Mouse (Mus musculus) retina, adult 2 months (tissue): ENCODE data around the gene Eva1a.

ENCODE experiments used
- DNase-seq: peaks from one replicate; pipeline ENCODE4 v3.0.0-alpha.2; 2012; ENCODE audit warnings: low read depth, low spot score

Gene Eva1a

GRCm38 (mm10) chr6:82040834-82041487, at the start of gene Eva1a:
TSS of gene Eva1a (plus strand) at chr6:82041043.
- DNase-seq = no peak

- no peak for DNase-seq
These were observed 28.5 kb upstream of the Eva1a start for GRCm38 (mm10) chr6:82012392-82012791.

GRCm38 (mm10) chr6:82021074-82021473, 19.8 kb upstream of the Eva1a start:
- no peak for DNase-seq

DNA sequence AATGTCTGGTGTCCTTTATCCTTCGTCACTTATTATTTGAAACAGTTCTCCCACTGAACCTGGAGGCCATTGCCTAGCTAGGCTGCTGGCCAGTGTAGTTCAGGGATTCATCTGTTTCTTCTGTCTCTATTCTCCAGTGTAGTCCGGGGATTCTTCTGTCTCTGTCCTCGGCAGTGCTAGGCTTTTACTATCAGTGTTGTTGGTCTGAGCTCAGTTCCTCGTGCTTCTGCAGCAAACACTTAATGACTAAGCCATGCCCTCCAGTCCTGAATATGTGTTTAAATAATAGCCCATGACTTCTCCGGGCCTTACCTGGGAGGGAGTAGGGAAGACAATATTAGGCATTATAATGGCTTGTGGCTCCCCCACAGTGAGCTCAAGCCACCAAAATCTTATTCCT, 19.3 kb upstream of the Eva1a start:
- DNase-seq = no peak

- DNase-seq = no peak
These were observed 11.0 kb upstream of the Eva1a start for GRCm38 (mm10) chr6:82029611-82030510.

DNA sequence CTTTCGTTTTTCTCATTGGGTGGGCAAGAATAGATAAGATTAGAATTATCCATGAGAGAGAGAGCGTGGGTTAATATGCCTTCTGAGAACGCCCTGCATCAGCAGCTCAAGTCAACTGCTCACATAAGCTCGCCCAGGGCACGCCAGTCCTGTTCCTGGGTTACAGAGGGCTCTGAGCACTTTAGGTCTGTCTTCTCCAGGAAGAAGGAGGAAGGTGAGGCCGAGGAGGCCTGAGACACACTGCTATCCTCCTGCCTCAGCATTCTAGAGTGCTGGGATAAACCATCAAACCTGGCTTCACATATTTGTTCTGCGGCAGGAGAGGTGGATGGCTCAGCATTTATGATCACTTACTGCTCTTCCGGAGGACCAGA, 10.3 kb upstream of the Eva1a start:
- no peak for DNase-seq

- no peak for DNase-seq
These were observed 3.6 kb upstream of the Eva1a start for GRCm38 (mm10) chr6:82037211-82037610.

DNA sequence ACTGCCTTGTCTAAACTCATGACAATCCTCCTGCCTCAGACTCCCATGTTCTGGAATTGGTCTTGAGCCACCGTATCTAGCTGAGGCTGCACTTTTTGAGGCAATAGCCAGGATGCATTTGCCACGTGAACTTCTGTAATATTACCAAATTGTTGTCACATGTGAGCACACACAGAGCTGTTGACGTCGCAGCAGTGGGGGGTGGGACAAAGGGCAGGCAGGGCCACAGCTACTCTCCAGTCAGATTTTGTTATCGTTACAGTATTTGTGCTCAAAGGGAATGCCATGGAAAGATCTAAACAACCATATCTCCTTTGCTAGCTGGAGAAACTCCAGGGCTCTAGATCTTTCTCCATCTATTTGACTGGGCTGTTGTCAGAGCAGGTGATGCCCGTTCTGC, 1.6 kb upstream of the Eva1a start:
- no peak for DNase-seq

DNA sequence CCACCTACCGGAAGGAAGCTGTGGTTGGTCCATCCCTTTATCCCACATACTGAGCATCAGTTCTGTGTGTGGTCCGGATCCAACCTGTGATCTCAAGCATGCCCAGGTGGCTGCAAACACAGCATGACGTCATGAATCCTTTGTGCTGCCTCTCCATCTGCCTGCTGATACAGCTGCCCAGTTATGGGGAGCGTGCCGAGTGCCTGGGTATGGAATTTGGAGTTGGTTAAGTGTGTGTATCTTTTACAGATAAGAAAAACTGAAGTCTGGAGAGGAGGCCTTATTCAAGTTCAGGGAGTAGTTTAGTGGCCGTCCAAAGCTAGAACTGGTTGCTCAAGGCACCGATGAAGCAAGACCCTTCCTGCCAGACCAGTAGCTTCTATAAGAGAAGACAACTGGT, 875 bp upstream of the Eva1a start:
- DNase-seq = no peak

DNA sequence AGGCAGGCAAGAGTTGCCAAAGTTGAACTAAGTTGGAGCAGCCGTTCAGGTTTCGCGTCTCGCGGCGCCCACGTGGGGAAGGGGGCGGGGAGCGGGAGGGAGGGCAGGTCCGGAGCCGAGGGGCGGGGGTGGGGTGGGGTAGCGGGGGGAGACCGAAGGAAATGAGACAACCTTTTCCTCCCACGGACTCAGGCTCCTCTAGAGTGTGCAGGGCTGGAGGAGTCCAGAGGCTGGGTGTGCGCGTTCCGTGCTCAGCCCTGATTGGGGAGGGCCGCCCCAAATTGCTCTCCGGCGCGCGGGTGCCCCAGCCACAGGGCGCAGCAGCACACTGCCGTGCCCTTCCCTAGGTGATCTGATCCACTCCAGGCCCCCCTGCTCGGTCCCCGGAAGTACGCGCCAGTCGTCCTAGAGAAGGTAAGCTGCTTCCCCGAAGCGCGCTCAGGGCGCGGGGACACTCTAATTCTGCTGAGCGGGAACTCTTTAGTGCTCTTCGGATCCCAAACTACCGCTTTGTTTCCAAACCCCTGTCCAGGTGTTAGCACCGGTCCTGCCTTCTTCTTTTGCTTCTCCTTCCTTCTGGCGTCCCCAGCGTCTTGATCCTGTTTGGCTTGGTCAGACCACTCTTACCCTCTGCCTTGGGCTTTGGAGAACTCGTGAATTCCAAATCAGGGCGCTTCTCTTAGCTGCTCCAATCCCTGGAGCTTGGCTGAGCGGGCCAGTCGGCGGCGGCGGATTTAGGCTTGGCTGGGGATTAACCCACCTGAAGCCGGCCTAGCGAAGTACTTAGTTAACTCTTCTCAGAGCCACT, 849 bp downstream of the Eva1a start:
- no peak for DNase-seq

DNA sequence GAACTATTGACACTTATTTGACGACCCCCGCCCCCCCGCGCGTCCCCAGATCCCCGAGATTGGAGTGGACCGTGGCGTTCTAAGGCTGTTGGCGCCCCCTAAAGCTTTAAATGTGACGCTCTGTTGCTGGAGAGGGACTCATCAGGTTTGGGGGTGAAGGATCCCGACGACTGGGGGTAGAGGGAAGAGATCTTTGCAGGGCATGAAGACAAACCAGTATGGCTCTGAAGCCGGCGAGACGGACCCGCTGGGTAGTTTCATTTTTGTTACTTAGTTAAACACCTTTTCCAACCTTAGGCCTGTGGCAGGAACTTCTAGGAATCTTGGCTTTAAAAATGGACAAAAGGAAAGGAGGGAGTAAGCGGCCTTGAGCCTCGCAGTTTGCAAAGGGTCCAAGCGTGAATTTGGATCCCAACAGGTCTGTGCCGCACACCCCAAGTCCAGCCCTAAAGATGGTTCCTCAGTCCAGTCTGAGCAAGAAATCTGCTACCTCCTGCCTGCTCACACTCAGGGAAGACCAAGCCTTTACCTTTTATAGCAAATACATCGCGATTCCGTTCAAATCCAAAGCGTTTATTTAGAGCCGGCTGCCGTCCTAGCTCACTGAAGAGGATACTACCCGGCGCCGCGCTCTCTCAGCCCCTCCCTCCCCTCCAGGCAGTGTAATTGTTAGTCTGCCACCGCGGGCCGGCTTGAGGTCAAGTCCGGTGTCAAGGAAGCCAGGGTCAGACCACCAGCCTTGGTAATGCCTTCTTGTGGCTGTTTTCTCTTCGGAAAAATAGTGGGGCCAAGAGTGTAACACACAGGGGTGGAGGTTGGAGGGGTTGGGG, 1.7 kb downstream of the Eva1a start:
- no peak for DNase-seq

DNA sequence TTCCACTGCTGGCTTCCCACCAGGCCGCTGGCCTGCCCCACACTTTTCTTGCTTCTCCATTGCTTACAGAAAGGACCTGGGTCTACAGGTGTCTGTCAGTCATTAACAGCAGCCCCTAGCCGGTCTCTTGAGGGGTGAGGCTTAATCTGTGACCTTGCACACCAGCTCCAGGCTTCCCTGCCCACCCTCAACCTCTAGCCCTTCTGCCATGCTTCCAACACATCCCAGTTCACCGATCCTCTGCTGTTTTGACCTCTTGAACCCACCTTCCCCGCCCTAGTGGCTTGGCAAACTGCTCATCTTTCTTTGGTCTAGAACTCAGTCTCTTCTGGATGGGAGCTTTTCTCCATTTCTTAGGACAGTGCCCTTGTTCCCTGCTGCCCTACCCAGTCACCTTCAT, 2.8 kb downstream of the Eva1a start:
- no peak for DNase-seq

DNA sequence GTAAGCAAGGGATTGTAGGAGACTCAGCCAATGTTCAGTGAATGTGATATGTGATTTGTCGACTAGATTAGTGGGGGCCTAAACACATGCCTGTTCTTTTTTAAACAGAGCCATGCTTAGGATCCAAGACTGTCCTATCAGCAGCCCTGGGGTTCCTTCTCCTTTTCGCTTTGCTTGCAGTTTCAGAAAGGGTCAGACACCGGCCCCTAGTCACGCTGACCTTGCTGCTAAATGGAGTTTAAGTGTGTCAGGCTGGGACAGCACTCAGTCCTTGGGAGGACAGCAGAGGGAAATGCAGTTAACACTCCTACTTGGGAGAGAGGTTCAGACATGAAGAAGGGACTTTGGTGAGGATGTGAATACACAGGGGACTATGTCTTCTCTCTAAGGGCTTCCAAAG, 3.7 kb downstream of the Eva1a start:
- no peak for DNase-seq

DNA sequence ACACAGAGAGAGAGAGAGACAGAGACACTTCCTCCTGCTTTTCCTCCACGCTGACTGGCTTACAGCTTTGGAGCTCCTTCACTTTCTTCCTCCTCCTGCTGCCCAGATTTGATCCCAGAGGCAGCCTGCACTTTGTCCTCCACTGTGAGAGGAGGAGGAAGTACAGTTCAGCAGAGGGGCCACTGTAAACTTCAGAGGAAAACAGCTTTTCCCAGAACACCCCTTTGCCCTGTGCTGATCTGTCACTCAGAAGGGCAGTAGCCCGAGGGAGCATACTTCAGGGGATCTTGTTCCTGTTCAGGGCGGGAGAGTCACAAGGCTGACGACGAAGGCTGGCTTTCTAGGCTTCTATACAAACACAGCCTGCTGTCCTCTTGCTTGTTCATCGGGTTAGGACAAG, 7.1 kb downstream of the Eva1a start:
- DNase-seq = no peak

- no peak for DNase-seq
These were observed 9.4 kb downstream of the Eva1a start for GRCm38 (mm10) chr6:82050201-82050600.

DNA sequence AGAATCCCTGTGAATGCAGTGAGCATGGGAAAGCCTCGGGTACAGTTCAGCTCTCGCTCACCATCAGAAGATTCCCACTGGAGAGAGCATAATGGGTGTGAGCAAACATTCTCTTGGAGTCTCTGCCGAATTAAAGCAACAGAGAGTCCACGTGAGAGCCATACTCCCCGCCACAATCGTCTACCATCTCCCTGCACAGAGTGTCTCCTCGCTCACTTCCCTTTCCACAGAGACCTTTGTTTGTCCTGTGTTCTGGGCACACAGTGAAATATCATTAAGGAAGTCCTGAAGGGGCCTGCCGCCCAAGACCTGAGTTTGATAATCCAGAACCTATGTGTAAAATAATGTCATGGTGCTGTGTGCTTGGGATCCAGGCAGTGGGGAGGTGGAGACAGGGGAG, 10.7 kb downstream of the Eva1a start:
- DNase-seq = no peak

- no peak for DNase-seq
These were observed 11.3 kb downstream of the Eva1a start for GRCm38 (mm10) chr6:82052047-82052725.

- no peak for DNase-seq
These were observed 11.9 kb downstream of the Eva1a start for GRCm38 (mm10) chr6:82052726-82053118.

- no peak for DNase-seq
These were observed 14.0 kb downstream of the Eva1a start for GRCm38 (mm10) chr6:82054854-82055253.

- no peak for DNase-seq
These were observed 19.1 kb downstream of the Eva1a start for GRCm38 (mm10) chr6:82059896-82060295.

GRCm38 (mm10) chr6:82065230-82065629, 24.4 kb downstream of the Eva1a start:
- DNase-seq = no peak
